Mouse (Mus musculus) heart, adult 2 months (tissue): ENCODE results near the gene Schip1. TPM values are rescaled to one million over a fixed set of nuclear protein-coding genes. Genes with fewer than 3 reads are reported as not detected.

Experiments used
- DNase-seq, 2 experiments: peaks; one replicate each; pipeline ENCODE4 v3.0.0; 2021
- H3K27ac ChIP-seq: fragments of 200-600 bp; 2 replicates; pipeline ENCODE4 v1.8.1; 2022
- H3K27me3 ChIP-seq: fragments of 200-500 bp; 2 replicates; pipeline ENCODE4 v1.6.1; 2012; ENCODE audit warnings: mild to moderate bottlenecking, low read length, inconsistent platforms, mixed read lengths; ENCODE audit not compliant: control insufficient read depth, insufficient read depth
- H3K36me3 ChIP-seq: fragments of 200-500 bp; 2 replicates; pipeline ENCODE4 v1.6.1; 2012; ENCODE audit warnings: low read length, inconsistent platforms; ENCODE audit not compliant: control insufficient read depth, insufficient read depth
- H3K4me1 ChIP-seq: fragments of 200-500 bp; 2 replicates; pipeline ENCODE4 v1.6.1; 2011; ENCODE audit warnings: low read length; ENCODE audit not compliant: control insufficient read depth, insufficient read depth
- H3K4me3 ChIP-seq: fragments of 200-600 bp; 2 replicates; pipeline ENCODE4 v1.8.1; 2022
- H3K79me2 ChIP-seq: fragments of 200-500 bp; replicated peaks from 2 replicates; pipeline ENCODE4 v1.6.1; 2012; ENCODE audit warnings: mild to moderate bottlenecking, inconsistent platforms, low read length, moderate library complexity, mixed read lengths; ENCODE audit not compliant: control insufficient read depth, insufficient read depth
- H3K9ac ChIP-seq: fragments of 200-500 bp; 2 replicates; pipeline ENCODE4 v1.6.1; 2012; ENCODE audit warnings: low read depth, mild to moderate bottlenecking, control low read depth, inconsistent platforms, low read length, mixed read lengths
- CTCF ChIP-seq: fragments of 200-600 bp; IDR thresholded peaks from 2 replicates; pipeline ENCODE4 v1.8.1; 2022; ENCODE audit warnings: antibody characterized with exemption, mild to moderate bottlenecking, moderate library complexity
- EP300 ChIP-seq: fragments of 200-500 bp; IDR thresholded peaks from 2 replicates; pipeline ENCODE4 v1.6.1; 2011; ENCODE audit warnings: low read depth, low read length, control low read depth; ENCODE audit not compliant: insufficient read depth
- POLR2A ChIP-seq: fragments of 200-500 bp; IDR thresholded peaks from 2 replicates; pipeline ENCODE4 v1.6.1; 2011; ENCODE audit warnings: mild to moderate bottlenecking, low read depth, low read length, control low read depth; ENCODE audit not compliant: insufficient read depth
- WGBS: fragments of 180-500 bp; shearing (Covaris S2); methylation state at CpG from one replicate; pipeline ENCODE4 v1.1.7; 2018; 5-methylcytosine and 5-hydroxymethylcytosine counted together
- intact Hi-C: fragments of 180-260 bp; cut with DNase I; formaldehyde crosslinking; loops from one replicate; pipeline ENCODE4 v1.15.1; 2025
- polyA plus RNA-seq: library from polyadenylated mRNA; depleted of rRNA; stranded (reverse); fragments of >200 nt; gene quantifications from 2 replicates; pipeline ENCODE4 v1.2.3, GENCODE M21; 2012
- total RNA-seq, 2 experiments: library from RNA; stranded (reverse); gene quantifications; 2 replicates each; pipeline ENCODE4 v1.2.3; 2021

Gene Schip1
- total and polyA plus RNA-seq, 3 experiments = 44.3 to 181 (median 163) TPM

DNA sequence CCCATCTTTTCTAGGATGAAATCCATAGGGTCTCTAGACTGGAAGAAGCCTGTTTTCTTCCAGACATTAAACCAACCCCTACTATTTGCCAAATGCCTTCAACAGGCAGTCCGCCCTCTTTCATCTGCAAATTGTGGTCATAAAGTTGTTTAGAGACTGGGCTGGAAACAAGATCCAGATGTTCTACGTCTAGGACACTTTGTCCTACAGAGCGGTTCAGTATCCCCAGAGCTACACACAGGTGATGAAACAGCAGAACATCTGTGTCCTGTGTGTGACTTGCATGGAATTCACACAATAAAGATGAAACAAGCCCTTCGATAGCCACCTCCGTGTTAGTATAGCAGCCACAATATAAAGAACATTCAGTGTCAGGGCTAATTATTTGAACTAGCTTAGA, 423.7 kb downstream of the Schip1 start:
- H3K9ac ChIP-seq = no peak overlapping the region
- no peaks in the 10 kb centered on the region; the same call in 1 of the 2 replicates for H3K79me2 ChIP-seq
- intact Hi-C loops = no loop called here
- peaks cover 5% of the 10 kb centered on the region for H3K36me3 ChIP-seq
- no peak overlapping the region for H3K27ac ChIP-seq
- H3K4me1 ChIP-seq = peaks cover 6% of the 10 kb centered on the region
- 71% methylated on average over 5 of the region's 5 CpGs for WGBS
- no peak for TF ChIP-seq CTCF
- H3K4me3 ChIP-seq = no peak overlapping the region
- DNase-seq = no peak
- H3K27me3 ChIP-seq = no peaks in the 10 kb centered on the region

DNA sequence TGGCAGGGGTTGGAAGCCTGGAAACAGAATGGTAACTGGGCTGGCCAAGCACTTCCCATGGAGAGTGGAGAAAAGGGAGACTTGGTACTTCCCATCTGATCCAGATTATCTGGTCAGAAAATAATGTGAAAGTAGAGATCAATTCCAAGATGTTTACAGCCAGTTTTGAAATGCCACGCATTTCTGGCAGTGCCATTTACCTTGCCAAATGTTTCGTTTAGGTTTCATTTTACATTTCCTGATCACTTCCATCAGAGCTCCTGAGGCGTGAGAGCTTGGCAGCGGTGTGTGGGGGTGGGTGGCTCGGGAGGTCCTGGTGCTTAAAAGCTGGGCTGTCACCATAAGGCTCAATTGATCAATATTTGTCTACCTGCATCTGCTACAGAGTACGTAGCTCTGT, 426.9 kb downstream of the Schip1 start:
- Histone ChIP-seq H3K79me2 (no peaks in the 10 kb centered on the region; the same call in 1 of the 2 replicates), H3K36me3 (peaks cover 7% of the 10 kb centered on the region), H3K4me1 (peaks cover 6% of the 10 kb centered on the region), H3K27ac (peak overlapping the region; percentile 97), H3K9ac (no peak overlapping the region), H3K27me3 (no peaks in the 10 kb centered on the region), H3K4me3 (no peak overlapping the region)
- 56% methylated on average over 6 of the region's 6 CpGs for WGBS
- intact Hi-C loops = loop anchor here (5.0 kb wide), 1 partner anchor 96 kb away; no protein-coding TSS in a partner anchor
- TF ChIP-seq CTCF (no peak), POLR2A (no peak), EP300 (no peak)
- DNase-seq = no peak

DNA sequence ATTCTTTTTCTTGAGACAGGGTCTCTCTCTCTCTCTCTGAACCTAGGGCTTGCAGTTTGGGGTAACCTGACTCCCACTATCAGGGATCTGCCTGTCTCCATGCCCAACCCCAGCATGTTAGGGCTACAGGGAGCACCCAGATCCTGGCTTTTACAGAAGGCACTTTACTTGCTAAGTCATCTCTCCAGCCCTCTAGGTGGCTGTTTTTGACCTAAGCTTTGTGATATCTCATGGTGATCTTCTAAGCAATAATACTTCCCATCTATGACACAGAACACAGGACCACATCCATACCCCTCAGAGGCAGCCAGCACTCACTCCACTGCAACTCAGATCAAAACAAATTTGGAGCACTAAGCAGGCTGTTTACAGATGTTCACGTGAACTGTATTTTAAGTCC, 427.5 kb downstream of the Schip1 start:
- intact Hi-C loops = loop anchor here (2.0 to 5.0 kb wide), 2 partner anchors 23 to 95 kb away; no protein-coding TSS in a partner anchor
- peak overlapping the region; percentile 51 for H3K9ac ChIP-seq

DNA sequence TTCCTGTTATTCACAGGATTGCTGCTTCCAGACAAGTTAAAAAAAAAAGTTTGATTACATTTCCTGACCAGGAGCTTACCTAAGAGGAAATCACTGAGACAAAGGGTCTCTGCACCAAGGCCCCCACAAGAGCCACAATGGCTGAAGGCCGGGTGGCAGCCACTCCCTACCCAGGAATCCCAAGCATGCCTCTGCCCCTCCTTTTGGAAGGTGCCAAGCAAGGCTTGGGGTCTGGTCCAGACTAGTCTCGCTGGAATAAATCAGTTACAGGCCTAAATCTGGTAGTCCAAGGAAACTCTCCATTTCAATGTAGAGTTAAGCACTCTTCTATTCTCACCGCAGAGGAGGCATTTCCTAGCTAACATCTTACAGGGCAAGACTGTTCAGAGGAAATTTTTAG, 427.9 kb downstream of the Schip1 start:
- Histone ChIP-seq H3K79me2 (no peaks in the 10 kb centered on the region; the same call in 1 of the 2 replicates), H3K36me3 (peaks cover 10% of the 10 kb centered on the region), H3K9ac (no peak overlapping the region; the same call in 1 of the 2 replicates), H3K4me3 (peak overlapping the region; percentile 88), H3K27ac (peak overlapping the region; percentile 97), H3K27me3 (no peaks in the 10 kb centered on the region), H3K4me1 (peaks cover 7% of the 10 kb centered on the region)
- peak; percentile 58 to 64 for DNase-seq
- WGBS = 36% methylated on average over 3 of the region's 3 CpGs
- intact Hi-C loops = loop anchor here (2.0 to 5.0 kb wide), 2 partner anchors 24 to 95 kb away; no protein-coding TSS in a partner anchor
- 0 out of 2 replicates have a peak, but pooled peaks have one; percentile 41 for TF ChIP-seq EP300
- TF ChIP-seq CTCF = no peak

More for the DNA sequence above, 427.5 kb downstream of the Schip1 start:
- 0 out of 2 replicates have a peak, but pooled peaks have one; percentile 21 for TF ChIP-seq EP300
- no peak for TF ChIP-seq POLR2A
- Histone ChIP-seq H3K79me2 (no peaks in the 10 kb centered on the region; the same call in 1 of the 2 replicates), H3K36me3 (peaks cover 7% of the 10 kb centered on the region), H3K27ac (peak overlapping the region; percentile 97), H3K27me3 (no peaks in the 10 kb centered on the region), H3K4me3 (no peak overlapping the region), H3K4me1 (peaks cover 7% of the 10 kb centered on the region)
- WGBS = 56% methylated on average over 1 of the region's 1 CpGs
- no peak for DNase-seq

DNA sequence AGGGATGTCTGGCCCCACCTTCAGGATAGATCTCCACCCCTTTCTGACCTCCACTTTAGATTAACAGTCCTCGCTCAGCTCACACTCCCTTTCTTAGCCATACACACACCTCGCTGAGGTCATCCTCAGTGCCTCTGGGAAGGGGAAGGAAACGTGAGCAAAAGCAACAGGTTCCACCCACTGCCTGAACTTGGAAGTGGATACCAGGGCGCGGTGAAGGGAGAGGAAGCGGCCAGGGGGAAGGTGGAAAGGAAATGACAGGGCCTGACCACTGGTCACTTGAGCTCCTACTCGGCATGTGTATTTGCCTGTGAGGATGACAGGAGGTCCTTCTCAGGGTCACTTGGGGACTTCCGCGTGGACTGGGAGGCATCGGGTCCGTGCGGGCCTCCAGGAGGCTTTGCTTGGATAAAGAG, 428.6 kb downstream of the Schip1 start:
- TF ChIP-seq POLR2A = peak; percentile 82
- no peak for TF ChIP-seq CTCF
- peak; percentile 95 for TF ChIP-seq EP300
- 2% methylated on average over 12 of the region's 12 CpGs for WGBS
- Histone ChIP-seq H3K79me2 (no peaks in the 10 kb centered on the region; the same call in 1 of the 2 replicates), H3K27ac (peak overlapping the region; percentile 97), H3K27me3 (no peaks in the 10 kb centered on the region), H3K4me3 (peak overlapping the region; percentile 88), H3K4me1 (peaks cover 7% of the 10 kb centered on the region), H3K9ac (peak overlapping the region; percentile 99), H3K36me3 (peaks cover 10% of the 10 kb centered on the region)
- peak in 1 of 2 experiments; percentile 84 for DNase-seq
- intact Hi-C loops = loop anchor here (2.0 to 5.0 kb wide), 2 partner anchors 24 to 94 kb away; no protein-coding TSS in a partner anchor

DNA sequence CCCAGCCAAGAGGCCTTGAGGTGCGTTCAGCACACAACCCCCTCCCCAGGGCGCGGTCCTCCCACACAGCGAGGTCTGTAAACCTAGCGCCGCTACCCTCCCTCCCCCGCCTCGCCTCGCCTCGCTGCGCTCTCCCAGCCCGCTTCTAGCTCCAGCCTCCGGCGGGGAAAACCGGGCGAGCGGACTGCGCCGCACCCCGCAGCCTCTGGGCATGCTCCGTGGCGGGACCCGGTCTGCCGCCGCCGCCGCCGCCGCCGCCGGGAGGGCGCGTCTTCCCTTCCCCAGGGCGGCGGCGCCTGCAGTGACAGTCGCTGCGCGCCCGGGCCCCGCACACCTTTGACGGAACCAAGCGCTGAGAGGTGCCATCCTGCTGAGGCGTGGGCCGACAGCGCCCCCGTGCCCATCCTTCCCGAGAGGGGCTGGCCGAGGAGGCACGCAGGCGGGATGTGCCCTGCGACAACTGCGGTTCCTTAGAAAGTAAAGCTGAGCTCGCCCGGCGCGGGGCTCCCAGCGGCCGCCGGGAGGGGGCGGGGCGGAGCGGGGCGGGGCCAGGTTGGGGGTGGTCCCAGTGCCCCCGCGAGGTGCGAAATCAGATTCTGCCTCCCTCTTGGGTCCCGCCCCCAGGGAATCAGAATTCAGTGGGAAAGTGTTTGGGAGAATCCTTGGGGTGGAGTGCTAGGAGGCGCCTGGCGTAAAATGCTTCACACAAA, 429.1 kb downstream of the Schip1 start:
- Histone ChIP-seq H3K36me3 (peaks cover 10% of the 10 kb centered on the region), H3K4me3 (peak overlapping the region; percentile 88), H3K79me2 (peaks cover 2% of the 10 kb centered on the region; the same call in 1 of the 2 replicates), H3K4me1 (peaks cover 7% of the 10 kb centered on the region), H3K27me3 (no peaks in the 10 kb centered on the region), H3K9ac (peak overlapping the region; percentile 99), H3K27ac (peak overlapping the region; percentile 97)
- TF ChIP-seq POLR2A = peak; percentile 83
- TF ChIP-seq CTCF = peak; percentile 54
- no peak for TF ChIP-seq EP300
- intact Hi-C loops = loop anchor here (2.0 to 5.0 kb wide), 4 partner anchors 15 to 94 kb away; no protein-coding TSS in a partner anchor
- DNase-seq = peak; percentile 88
- WGBS = 1% methylated on average over 62 of the region's 70 CpGs
